Mouse (Mus musculus): ENCODE data around the gene Mia3. TPM values are rescaled to one million over a fixed set of nuclear protein-coding genes. Genes with fewer than 3 reads are reported as not detected.
A peak's percentile ranks its signal among the peaks of the same experiment; 100 is the strongest.

Gene Mia3
- polyA plus RNA-seq, 1 experiment = 37.2 TPM

GRCm38 (mm10) chr1:183299161-183299560 lies 70.2 kb downstream of the Mia3 start:
- 83% methylated on average over 6 of the region's 6 CpGs for WGBS
- Histone ChIP-seq H3K4me1 (ENCODE audit: control insufficient read depth, insufficient read depth, low read length) (no peaks in the 10 kb centered on the region), H3K4me3 (replicated peaks; ENCODE audit: control insufficient read depth, low read depth, low read length) (no peak overlapping the region), H3K27ac (ENCODE audit: control insufficient read depth, insufficient read depth, low read depth, low read length, poor library complexity) (no peak overlapping the region)
- TF ChIP-seq POLR2A (IDR thresholded peaks at IDR 0.05; ENCODE audit: borderline replicate concordance, control insufficient read depth, low read depth, low read length) = no peak
- TF ChIP-seq CTCF (IDR thresholded peaks at IDR 0.05; ENCODE audit: control insufficient read depth, insufficient read depth, low read length) = no peak

GRCm38 (mm10) chr1:183297886-183298489 lies 71.4 kb downstream of the Mia3 start:
- no peaks in the 10 kb centered on the region for H3K4me1 ChIP-seq (ENCODE audit: control insufficient read depth, insufficient read depth, low read length)
- H3K4me3 ChIP-seq (replicated peaks; ENCODE audit: control insufficient read depth, low read depth, low read length) = peak overlapping the region; percentile 67
- WGBS = under 1% methylated on average over 20 of the region's 20 CpGs
- TF ChIP-seq POLR2A (IDR thresholded peaks at IDR 0.05; ENCODE audit: borderline replicate concordance, control insufficient read depth, low read depth, low read length) (no peak), CTCF (IDR thresholded peaks at IDR 0.05; ENCODE audit: control insufficient read depth, insufficient read depth, low read length) (no peak)
- H3K27ac ChIP-seq (ENCODE audit: control insufficient read depth, insufficient read depth, low read depth, low read length, poor library complexity) = peak overlapping the region; percentile 47

- WGBS = 1% methylated on average over 30 of the region's 30 CpGs
- no peaks in the 10 kb centered on the region for H3K4me1 ChIP-seq (ENCODE audit: control insufficient read depth, insufficient read depth, low read length)
- peak overlapping the region; percentile 67 for H3K4me3 ChIP-seq (replicated peaks; ENCODE audit: control insufficient read depth, low read depth, low read length)
- H3K27ac ChIP-seq (ENCODE audit: control insufficient read depth, insufficient read depth, low read depth, low read length, poor library complexity) = peak overlapping the region; percentile 47
- TF ChIP-seq CTCF (IDR thresholded peaks at IDR 0.05; ENCODE audit: control insufficient read depth, insufficient read depth, low read length) = no peak
- TF ChIP-seq POLR2A (IDR thresholded peaks at IDR 0.05; ENCODE audit: borderline replicate concordance, control insufficient read depth, low read depth, low read length) = no peak
These were observed 71.9 kb downstream of the Mia3 start for GRCm38 (mm10) chr1:183297473-183297885.

- WGBS = under 1% methylated on average over 39 of the region's 39 CpGs
- peak; percentile 65 for TF ChIP-seq POLR2A (IDR thresholded peaks at IDR 0.05; ENCODE audit: borderline replicate concordance, control insufficient read depth, low read depth, low read length)
- no peak for TF ChIP-seq CTCF (IDR thresholded peaks at IDR 0.05; ENCODE audit: control insufficient read depth, insufficient read depth, low read length)
- no peaks in the 10 kb centered on the region for H3K4me1 ChIP-seq (ENCODE audit: control insufficient read depth, insufficient read depth, low read length)
- H3K4me3 ChIP-seq (replicated peaks; ENCODE audit: control insufficient read depth, low read depth, low read length) = peak within 1 kb of the TSS; percentile 83
- H3K27ac ChIP-seq (ENCODE audit: control insufficient read depth, insufficient read depth, low read depth, low read length, poor library complexity) = peak within 1 kb of the TSS; percentile 67
These were observed 72.4 kb downstream of the Mia3 start, which contains the start of gene Brox for GRCm38 (mm10) chr1:183296877-183297383. TSS of gene Brox (minus strand) at chr1:183297269.

- peak within 1 kb of the TSS; percentile 83 for H3K4me3 ChIP-seq (replicated peaks; ENCODE audit: control insufficient read depth, low read depth, low read length)
- H3K27ac ChIP-seq (ENCODE audit: control insufficient read depth, insufficient read depth, low read depth, low read length, poor library complexity) = peak within 1 kb of the TSS; percentile 67
- 1% methylated on average over 26 of the region's 26 CpGs for WGBS
- TF ChIP-seq POLR2A (IDR thresholded peaks at IDR 0.05; ENCODE audit: borderline replicate concordance, control insufficient read depth, low read depth, low read length) (no peak), CTCF (IDR thresholded peaks at IDR 0.05; ENCODE audit: control insufficient read depth, insufficient read depth, low read length) (no peak)
- H3K4me1 ChIP-seq (ENCODE audit: control insufficient read depth, insufficient read depth, low read length) = no peaks in the 10 kb centered on the region
These were observed 72.9 kb downstream of the Mia3 start, which contains the start of gene Aida for GRCm38 (mm10) chr1:183296465-183296864. TSS of gene Aida (plus strand) at chr1:183296590.

GRCm38 (mm10) chr1:183289576-183289975 lies 79.8 kb downstream of the Mia3 start:
- no peak overlapping the region for H3K4me3 ChIP-seq (replicated peaks; ENCODE audit: control insufficient read depth, low read depth, low read length)
- TF ChIP-seq CTCF (IDR thresholded peaks at IDR 0.05; ENCODE audit: control insufficient read depth, insufficient read depth, low read length) (no peak), POLR2A (IDR thresholded peaks at IDR 0.05; ENCODE audit: borderline replicate concordance, control insufficient read depth, low read depth, low read length) (no peak)
- H3K4me1 ChIP-seq (ENCODE audit: control insufficient read depth, insufficient read depth, low read length) = no peaks in the 10 kb centered on the region
- 92% methylated on average over 4 of the region's 4 CpGs for WGBS
- no peak overlapping the region for H3K27ac ChIP-seq (ENCODE audit: control insufficient read depth, insufficient read depth, low read depth, low read length, poor library complexity)

GRCm38 (mm10) chr1:183288351-183288750 lies 81.0 kb downstream of the Mia3 start:
- TF ChIP-seq POLR2A (IDR thresholded peaks at IDR 0.05; ENCODE audit: borderline replicate concordance, control insufficient read depth, low read depth, low read length) (no peak), CTCF (IDR thresholded peaks at IDR 0.05; ENCODE audit: control insufficient read depth, insufficient read depth, low read length) (no peak)
- Histone ChIP-seq H3K4me1 (ENCODE audit: control insufficient read depth, insufficient read depth, low read length) (no peaks in the 10 kb centered on the region), H3K4me3 (replicated peaks; ENCODE audit: control insufficient read depth, low read depth, low read length) (no peak overlapping the region)

More at GRCm38 (mm10) chr1:183288351-183288750, 81.0 kb downstream of the Mia3 start:
- WGBS = 81% methylated on average over 3 of the region's 3 CpGs
- H3K27ac ChIP-seq (ENCODE audit: control insufficient read depth, insufficient read depth, low read depth, low read length, poor library complexity) = no peak overlapping the region

Other genes with a start within 250 kb of the Mia3 start
- 0.88 and 3.3 TPM in 2 replicates for gene Disp1, start 148.0 kb downstream of the Mia3 start, polyA plus RNA-seq (2011; ENCODE audit: insufficient read depth, insufficient read length, low replicate concordance, missing spikeins)
- 20.8 and 29.3 TPM in 2 replicates for gene Aida, start 73.0 kb downstream of the Mia3 start, polyA plus RNA-seq (2011; ENCODE audit: insufficient read depth, insufficient read length, low replicate concordance, missing spikeins)
- 16.7 and 22.5 TPM in 2 replicates for gene Brox, start 72.3 kb downstream of the Mia3 start, polyA plus RNA-seq (2011; ENCODE audit: insufficient read depth, insufficient read length, low replicate concordance, missing spikeins)
- gene Taf1a, start 19.4 kb upstream of the Mia3 start, polyA plus RNA-seq (2011; ENCODE audit: insufficient read depth, insufficient read length, low replicate concordance, missing spikeins) = 4.6 and 16.6 TPM in 2 replicates
- 0.65 TPM in 1 of 2 replicates, not detected in the other for gene Hhipl2, start 48.7 kb upstream of the Mia3 start, polyA plus RNA-seq (2011; ENCODE audit: insufficient read depth, insufficient read length, low replicate concordance, missing spikeins)

Measured in bone marrow, adult 2 months (tissue).